Mouse (Mus musculus) c-Kit-negative CD71-positive TER-119-positive erythroid progenitor cells, embryonic 14.5 days (primary cell): Measurements from ENCODE around the gene Haus7.

ENCODE experiments used
- DNase-seq: peaks from one replicate; pipeline ENCODE4 v3.0.0-alpha.2; 2013; ENCODE audit warnings: low read depth, low spot score

Gene Haus7

GRCm38 (mm10) chrX:73458877-73459392, at the start of gene Haus7:
Haus7 (minus strand) TSS chrX:73459044.
- DNase-seq = peak; percentile 74

GRCm38 (mm10) chrX:73506577-73506976, 47.7 kb upstream of the Haus7 start:
- no peak for DNase-seq

GRCm38 (mm10) chrX:73505130-73505735, 46.4 kb upstream of the Haus7 start:
- no peak for DNase-seq

GRCm38 (mm10) chrX:73496746-73497145, 37.9 kb upstream of the Haus7 start:
- no peak for DNase-seq

- peak; percentile 21 for DNase-seq
These were observed 34.7 kb upstream of the Haus7 start for GRCm38 (mm10) chrX:73493567-73493966.

GRCm38 (mm10) chrX:73490804-73491203, 32.0 kb upstream of the Haus7 start:
- DNase-seq = no peak

GRCm38 (mm10) chrX:73490186-73490585, 31.3 kb upstream of the Haus7 start:
- DNase-seq = no peak

GRCm38 (mm10) chrX:73486920-73487319, 28.1 kb upstream of the Haus7 start:
- no peak for DNase-seq

- no peak for DNase-seq
These were observed 26.0 kb upstream of the Haus7 start for GRCm38 (mm10) chrX:73484870-73485269.

GRCm38 (mm10) chrX:73484076-73484475, 25.2 kb upstream of the Haus7 start:
- no peak for DNase-seq

- no peak for DNase-seq
These were observed 24.6 kb upstream of the Haus7 start, which contains the start of gene Bgn for GRCm38 (mm10) chrX:73483484-73483810. Bgn (plus strand) TSS chrX:73483602.

- no peak for DNase-seq
These were observed 24.0 kb upstream of the Haus7 start for GRCm38 (mm10) chrX:73482643-73483483.

- no peak for DNase-seq
These were observed 21.5 kb upstream of the Haus7 start for GRCm38 (mm10) chrX:73480334-73480733.

GRCm38 (mm10) chrX:73479656-73480055, 20.8 kb upstream of the Haus7 start:
- DNase-seq = no peak

- DNase-seq = no peak
These were observed 18.7 kb upstream of the Haus7 start for GRCm38 (mm10) chrX:73477500-73477899.

GRCm38 (mm10) chrX:73476621-73477020, 17.8 kb upstream of the Haus7 start:
- no peak for DNase-seq

GRCm38 (mm10) chrX:73475658-73476256, 16.9 kb upstream of the Haus7 start:
- no peak for DNase-seq

- DNase-seq = no peak
These were observed 15.7 kb upstream of the Haus7 start for GRCm38 (mm10) chrX:73474340-73475165.

GRCm38 (mm10) chrX:73471764-73472163, 12.9 kb upstream of the Haus7 start:
- DNase-seq = no peak

- DNase-seq = no peak
These were observed 9.9 kb upstream of the Haus7 start for GRCm38 (mm10) chrX:73468752-73469151.

GRCm38 (mm10) chrX:73468330-73468729, 9.5 kb upstream of the Haus7 start:
- no peak for DNase-seq
